Comparison of ENCODE assay signal across 17 mouse cellular contexts in genomic region chr5:145222840-145223239, GRCm38 (mm10). TPM values are rescaled to one million over a fixed set of nuclear protein-coding genes. Genes with fewer than 3 reads are reported as not detected.
A peak's percentile ranks its signal among the peaks of the same experiment; 100 is the strongest.
DNase-seq lines count a peak whose midpoint lies in the region; ATAC-seq and TF ChIP-seq lines count a peak whose summit lies in the region.
"Had no signal": no experiment of that assay in that cellular context is flagged by ENCODE, and none has a peak within 500 bp of the region (broad histone marks: within the 10 kb centered on the region; RNA-seq: fewer than 3 reads in every experiment).

No protein-coding gene starts in this region.

- no peak overlapping the region for H3K4me3 ChIP-seq in ES-Bruce4 (ENCODE audit: low read depth, low read length)
- H3K4me3 ChIP-seq in liver, embryonic 12.5 days: no peak overlapping the region
- no peak overlapping the region for H3K4me3 ChIP-seq in midbrain, embryonic 10.5 days
- H3K4me3 ChIP-seq: embryonic facial prominence, embryonic 13.5 days; midbrain, embryonic 13.5 days; neural tube, embryonic 13.5 days had no signal

- peak overlapping the region; percentile 56 for H3K27ac ChIP-seq in ES-Bruce4 (ENCODE audit: insufficient read depth, low read length)
- H3K27ac ChIP-seq in liver, embryonic 12.5 days: no peak overlapping the region
- no peak overlapping the region for H3K27ac ChIP-seq in midbrain, embryonic 10.5 days (replicated peaks)
- H3K27ac ChIP-seq: embryonic facial prominence, embryonic 13.5 days; midbrain, embryonic 13.5 days; neural tube, embryonic 13.5 days had no signal

- no peaks in the 10 kb centered on the region for H3K9me3 ChIP-seq in ES-Bruce4 (replicated peaks; ENCODE audit: control insufficient read depth, insufficient read depth, low read length, poor library complexity, severe bottlenecking)
- no peaks in the 10 kb centered on the region for H3K9me3 ChIP-seq in liver, embryonic 12.5 days (replicated peaks)
- no peaks in the 10 kb centered on the region for H3K9me3 ChIP-seq in midbrain, embryonic 10.5 days (replicated peaks)
- H3K9me3 ChIP-seq: embryonic facial prominence, embryonic 13.5 days; midbrain, embryonic 13.5 days; neural tube, embryonic 13.5 days had no signal

- no peak for TF ChIP-seq CTCF in ES-Bruce4 (IDR thresholded peaks at IDR 0.05; ENCODE audit: low read depth, low read length)

- no peaks in the 10 kb centered on the region for H3K27me3 ChIP-seq in ES-Bruce4 (ENCODE audit: control insufficient read depth, insufficient read depth, low read length, poor library complexity, severe bottlenecking)
- H3K27me3 ChIP-seq in liver, embryonic 12.5 days (replicated peaks): no peaks in the 10 kb centered on the region
- H3K27me3 ChIP-seq in midbrain, embryonic 10.5 days (ENCODE audit: low read depth, poor library complexity, severe bottlenecking): no peaks in the 10 kb centered on the region
- H3K27me3 ChIP-seq: embryonic facial prominence, embryonic 13.5 days; midbrain, embryonic 13.5 days; neural tube, embryonic 13.5 days had no signal

- TF ChIP-seq EP300 in ES-Bruce4 (IDR thresholded peaks at IDR 0.05; ENCODE audit: insufficient read depth, low read depth, low read length): peak; percentile 77; the same call in 1 of the 2 replicates

- no peak overlapping the region for H3K9ac ChIP-seq in ES-Bruce4 (ENCODE audit: low read depth, poor library complexity, severe bottlenecking)
- H3K9ac ChIP-seq in liver, embryonic 12.5 days: no peak overlapping the region
- H3K9ac ChIP-seq: embryonic facial prominence, embryonic 13.5 days; forebrain, postnatal 0 days; midbrain, embryonic 13.5 days; neural tube, embryonic 13.5 days had no signal

- WGBS in liver, embryonic 12.5 days (ENCODE audit: insufficient replicate concordance): 79% methylated on average over 5 of the region's 5 CpGs
- 82% methylated on average over 5 of the region's 5 CpGs for WGBS in midbrain, embryonic 10.5 days

- TF ChIP-seq POLR2A in ES-Bruce4 (IDR thresholded peaks at IDR 0.05; ENCODE audit: insufficient read depth, low read length): no peak

- peaks cover 3% of the 10 kb centered on the region for H3K4me1 ChIP-seq in ES-Bruce4 (ENCODE audit: control insufficient read depth, insufficient read depth, low read length)
- H3K4me1 ChIP-seq in liver, embryonic 12.5 days: peaks cover 5% of the 10 kb centered on the region; the same call in 1 of the 2 replicates
- no peaks in the 10 kb centered on the region for H3K4me1 ChIP-seq in midbrain, embryonic 10.5 days
- H3K4me1 ChIP-seq: embryonic facial prominence, embryonic 13.5 days; midbrain, embryonic 13.5 days; neural tube, embryonic 13.5 days had no signal

- ATAC-seq in liver, embryonic 12.5 days: peak; percentile 22
- ATAC-seq: forebrain, postnatal 0 days; midbrain, embryonic 13.5 days had no signal

- no peak overlapping the region for H3K4me2 ChIP-seq in liver, embryonic 12.5 days
- H3K4me2 ChIP-seq: embryonic facial prominence, embryonic 13.5 days; midbrain, embryonic 13.5 days; neural tube, embryonic 13.5 days had no signal

- DNase-seq in 3T3-L1 (ENCODE audit: low read depth, low spot score): peak; percentile 85
- peak; percentile 39 for DNase-seq in adrenal gland, postnatal 10 days
- no peak for DNase-seq in midbrain, embryonic 10.5 days (ENCODE audit: low spot score)
- DNase-seq in embryo, embryonic 9.5 days (ENCODE audit: extremely low spot score): no peak
- DNase-seq in thymus, postnatal 25 days: no peak
- no peak for DNase-seq in heart, adult 9 months (ENCODE audit: low spot score in 2 of 2)
- DNase-seq: cerebellum, adult 9-10 months; forebrain, postnatal 0 days; gastrocnemius, postnatal 36 days; heart, postnatal 4 days; kidney, adult 11 months; lung, postnatal 14 days had no signal

- H3K36me3 ChIP-seq in ES-Bruce4 (ENCODE audit: control insufficient read depth, insufficient read depth, low read length, poor library complexity, severe bottlenecking): peaks cover 10% of the 10 kb centered on the region
- peaks cover 39% of the 10 kb centered on the region for H3K36me3 ChIP-seq in liver, embryonic 12.5 days
- peaks cover 51% of the 10 kb centered on the region for H3K36me3 ChIP-seq in midbrain, embryonic 10.5 days

RNA-seq across cellular contexts. Expression of gene Zfp655, which starts 8.7 kb away (rescaled TPM):
- 72.0 and 79.3 TPM in 2 replicates for polyA plus RNA-seq in ES-Bruce4 (2011; ENCODE audit: insufficient read depth, insufficient read length, low read depth, missing spikeins)
- 10 to 100 TPM; 41.1 to 48.9 TPM for total RNA-seq in adrenal gland, postnatal 10 days (2021)
- polyA plus RNA-seq in liver, embryonic 12.5 days (2016; fragmentation: Nextera tagmentation; extraction: Ambion mirVana): 24.7 and 25.3 TPM in 2 replicates
- 33.5 and 39.0 TPM in 2 replicates for polyA plus RNA-seq in midbrain, embryonic 10.5 days (2016; fragmentation: Nextera tagmentation; extraction: Ambion mirVana)

RNA-seq across cellular contexts. Expression of gene Zkscan5, which starts 18.5 kb away (rescaled TPM):
- 20.3 and 20.4 TPM in 2 replicates for polyA plus RNA-seq in ES-Bruce4 (2011; ENCODE audit: insufficient read depth, insufficient read length, low read depth, missing spikeins)
- total RNA-seq in adrenal gland, postnatal 10 days (2021): 10 to 100 TPM; 12.2 to 12.3 TPM
- polyA plus RNA-seq in liver, embryonic 12.5 days (2016; fragmentation: Nextera tagmentation; extraction: Ambion mirVana): 5.3 and 5.9 TPM in 2 replicates
- 19.8 and 19.9 TPM in 2 replicates for polyA plus RNA-seq in midbrain, embryonic 10.5 days (2016; fragmentation: Nextera tagmentation; extraction: Ambion mirVana)

RNA-seq across cellular contexts. Expression of gene Zkscan14, which starts 21.2 kb away (rescaled TPM):
- polyA plus RNA-seq in ES-Bruce4 (2011; ENCODE audit: insufficient read depth, insufficient read length, low read depth, missing spikeins): 3.9 and 6.0 TPM in 2 replicates
- total RNA-seq in adrenal gland, postnatal 10 days (2021): 1 to 10 TPM; 7.1 to 9.8 TPM
- 5.8 TPM in 2 replicates for polyA plus RNA-seq in liver, embryonic 12.5 days (2016; fragmentation: Nextera tagmentation; extraction: Ambion mirVana)
- polyA plus RNA-seq in midbrain, embryonic 10.5 days (2016; fragmentation: Nextera tagmentation; extraction: Ambion mirVana): 8.0 and 8.3 TPM in 2 replicates

RNA-seq across cellular contexts. Expression of gene Atp5j2, which starts 31.0 kb away (rescaled TPM):
- polyA plus RNA-seq in ES-Bruce4 (2011; ENCODE audit: insufficient read depth, insufficient read length, low read depth, missing spikeins): 300 and 316 TPM in 2 replicates
- total RNA-seq in adrenal gland, postnatal 10 days (2021): 100 to 1,000 TPM; 810 to 842 TPM
- 460 and 491 TPM in 2 replicates for polyA plus RNA-seq in liver, embryonic 12.5 days (2016; fragmentation: Nextera tagmentation; extraction: Ambion mirVana)
- 536 and 539 TPM in 2 replicates for polyA plus RNA-seq in midbrain, embryonic 10.5 days (2016; fragmentation: Nextera tagmentation; extraction: Ambion mirVana)

RNA-seq across cellular contexts. Expression of gene Cpsf4, which starts 55.8 kb away (rescaled TPM):
- 47.9 and 49.6 TPM in 2 replicates for polyA plus RNA-seq in ES-Bruce4 (2011; ENCODE audit: insufficient read depth, insufficient read length, low read depth, missing spikeins)
- 10 to 100 TPM; 20.2 to 22.7 TPM for total RNA-seq in adrenal gland, postnatal 10 days (2021)
- 39.0 and 39.1 TPM in 2 replicates for polyA plus RNA-seq in liver, embryonic 12.5 days (2016; fragmentation: Nextera tagmentation; extraction: Ambion mirVana)
- polyA plus RNA-seq in midbrain, embryonic 10.5 days (2016; fragmentation: Nextera tagmentation; extraction: Ambion mirVana): 83.9 and 85.1 TPM in 2 replicates

Comparison
In these comparisons a context has a peak if more than half of its experiments do, and no peak if none do; other contexts are left out.
1. DNase-seq: peak in 3T3-L1 (single experiment) and adrenal gland, postnatal 10 days (single experiment); none in midbrain, embryonic 10.5 days (single experiment), embryo, embryonic 9.5 days (single experiment), thymus, postnatal 25 days (single experiment) and heart, adult 9 months (0 of 2).